Mouse (Mus musculus): ENCODE data around the gene Gm17617. TPM values are rescaled to one million over a fixed set of nuclear protein-coding genes. Genes with fewer than 3 reads are reported as not detected.

Gm17617 gene
- total and polyA plus RNA-seq, 3 experiments, result not detected

GRCm38 (mm10) chr13:55181786-55182172 lies 48.4 kb upstream of the Gm17617 start:
- no peak overlapping the region for H3K4me3 ChIP-seq (replicated peaks in 1 of 3; ENCODE audit: low read depth in 2 of 3, low read length in 2 of 3, poor library complexity in 1 of 3)
- no peak overlapping the region for H3K9ac ChIP-seq (ENCODE audit: insufficient read depth, low read depth)
- H3K27ac ChIP-seq (ENCODE audit: insufficient read depth, low read depth), result no peak overlapping the region
- no peak for TF ChIP-seq PAX5 (IDR thresholded peaks at IDR 0.05; ENCODE audit: low read length)
- TF ChIP-seq ELF1 (IDR thresholded peaks at IDR 0.05; ENCODE audit: low read depth, low read length), result no peak
- no peak for TF ChIP-seq MAFK (IDR thresholded peaks at IDR 0.05; ENCODE audit: insufficient replicate concordance, low read length)
- TF ChIP-seq ETS1 (conservative IDR thresholded peaks at IDR 0.05; ENCODE audit: low read depth, low read length), result no peak
- no peak for TF ChIP-seq RAD21 (IDR thresholded peaks at IDR 0.05; ENCODE audit: low read depth, low read length)
- no peak for TF ChIP-seq ZMIZ1 (IDR thresholded peaks at IDR 0.05; ENCODE audit: low read depth, low read length)
- no peak for TF ChIP-seq POLR2A (IDR thresholded peaks at IDR 0.05; ENCODE audit: low read depth, low read length)
- TF ChIP-seq MAX (IDR thresholded peaks at IDR 0.05; ENCODE audit: low read length), result no peak
- TF ChIP-seq HCFC1 (IDR thresholded peaks at IDR 0.05; ENCODE audit: low read depth, low read length), result no peak
- TF ChIP-seq POLR2AphosphoS2 (IDR thresholded peaks at IDR 0.05; ENCODE audit: low read depth, low read length), result no peak
- no peak for TF ChIP-seq JUN (IDR thresholded peaks at IDR 0.05; ENCODE audit: insufficient read depth, low read depth, low read length)
- no peak for TF ChIP-seq JUND (conservative IDR thresholded peaks at IDR 0.05; ENCODE audit: low read depth, low read length)
- H3K4me2 ChIP-seq (ENCODE audit: insufficient read depth, low read depth, poor library complexity, severe bottlenecking), result no peak overlapping the region
- no peaks in the 10 kb centered on the region for H3K9me3 ChIP-seq (replicated peaks; ENCODE audit: low read length)
- DNase-seq (ENCODE audit: extremely low read depth), result no peak
- in situ Hi-C loops (cut with MboI; ENCODE audit: low pct_ligation_motif_present, low pct_unique_long_range_greater_than_20kb, low sequenced_read_pairs), result no loop called here
- dilution Hi-C loops (cut with MboI; ENCODE audit: extremely low pct_ligation_motif_present, extremely low pct_unique_long_range_greater_than_20kb, low sequenced_read_pairs), result no loop called here
- no peaks in the 10 kb centered on the region for H3K36me3 ChIP-seq (replicated peaks in 1 of 2; ENCODE audit: control insufficient read depth in 1 of 2, insufficient read depth in 1 of 2, low read length in 1 of 2)
- no peaks in the 10 kb centered on the region for H3K27me3 ChIP-seq (replicated peaks)
- no peaks in the 10 kb centered on the region for H3K79me2 ChIP-seq (replicated peaks; ENCODE audit: control insufficient read depth, extremely low read depth, insufficient read depth, poor library complexity, severe bottlenecking)
- H3K4me1 ChIP-seq (ENCODE audit: control insufficient read depth in 1 of 2, insufficient read depth in 2 of 2), result 0 out of 4 replicates have a peak, but pooled peaks cover 0 to 3% of the 10 kb centered on the region in 2 experiments

GRCm38 (mm10) chr13:55179591-55179990 lies 46.2 kb upstream of the Gm17617 start:
- H3K4me2 ChIP-seq (ENCODE audit: insufficient read depth, low read depth, poor library complexity, severe bottlenecking), result no peak overlapping the region
- DNase-seq (ENCODE audit: extremely low read depth), result no peak
- H3K4me3 ChIP-seq (replicated peaks in 1 of 3; ENCODE audit: low read depth in 2 of 3, low read length in 2 of 3, poor library complexity in 1 of 3), result no peak overlapping the region
- in situ Hi-C loops (cut with MboI; ENCODE audit: low pct_ligation_motif_present, low pct_unique_long_range_greater_than_20kb, low sequenced_read_pairs), result loop anchor here (10.0 kb wide), 1 partner anchor 385 kb away; no protein-coding TSS in a partner anchor
- no peaks in the 10 kb centered on the region for H3K9me3 ChIP-seq (replicated peaks; ENCODE audit: low read length)
- no peak overlapping the region for H3K27ac ChIP-seq (ENCODE audit: insufficient read depth, low read depth)
- H3K27me3 ChIP-seq (replicated peaks), result peaks cover 2% of the 10 kb centered on the region
- dilution Hi-C loops (cut with MboI; ENCODE audit: extremely low pct_ligation_motif_present, extremely low pct_unique_long_range_greater_than_20kb, low sequenced_read_pairs), result no loop called here
- TF ChIP-seq HCFC1 (IDR thresholded peaks at IDR 0.05; ENCODE audit: low read depth, low read length) (no peak), JUND (conservative IDR thresholded peaks at IDR 0.05; ENCODE audit: low read depth, low read length) (no peak), MYC (IDR thresholded peaks at IDR 0.05; ENCODE audit: low read depth, low read length) (no peak), USF2 (conservative IDR thresholded peaks at IDR 0.05; ENCODE audit: low read depth, low read length) (no peak), POLR2A (IDR thresholded peaks at IDR 0.05; ENCODE audit: low read depth, low read length) (no peak), SMC3 (IDR thresholded peaks at IDR 0.05; ENCODE audit: low read depth, low read length) (no peak), NRF1 (IDR thresholded peaks at IDR 0.05; ENCODE audit: low read depth, low read length) (no peak)
- H3K9ac ChIP-seq (ENCODE audit: insufficient read depth, low read depth), result no peak overlapping the region
- H3K36me3 ChIP-seq (replicated peaks in 1 of 2; ENCODE audit: control insufficient read depth in 1 of 2, insufficient read depth in 1 of 2, low read length in 1 of 2), result no peaks in the 10 kb centered on the region
- no peaks in the 10 kb centered on the region for H3K79me2 ChIP-seq (replicated peaks; ENCODE audit: control insufficient read depth, extremely low read depth, insufficient read depth, poor library complexity, severe bottlenecking)
- H3K4me1 ChIP-seq (ENCODE audit: control insufficient read depth in 1 of 2, insufficient read depth in 2 of 2), result 0 out of 4 replicates have a peak, but pooled peaks cover 0 to 3% of the 10 kb centered on the region in 2 experiments

Data from CH12.LX (cell line).